Mouse (Mus musculus): ENCODE measurements at regions not wholly inside any gene's neighbourhood (a gene's known extent, or its start where the extent isn't known, plus 50 kb on each side); places are given as distances from the start of the nearest gene placed in this dataset.

GRCm38 (mm10) chr12:106128944-106129724, 119.1 kb downstream of the Vrk1 start:
- in situ Hi-C loops (cut with MboI; ENCODE audit: low pct_unique_long_range_greater_than_20kb in 1 of 2, low sequenced_read_pairs in 2 of 2, unreplicated experiment in 1 of 2): no loop called here

GRCm38 (mm10) chr12:106130071-106130676, 120.1 kb downstream of the Vrk1 start:
- in situ Hi-C loops (cut with MboI; ENCODE audit: low pct_unique_long_range_greater_than_20kb in 1 of 2, low sequenced_read_pairs in 2 of 2, unreplicated experiment in 1 of 2): no loop called here

DNA sequence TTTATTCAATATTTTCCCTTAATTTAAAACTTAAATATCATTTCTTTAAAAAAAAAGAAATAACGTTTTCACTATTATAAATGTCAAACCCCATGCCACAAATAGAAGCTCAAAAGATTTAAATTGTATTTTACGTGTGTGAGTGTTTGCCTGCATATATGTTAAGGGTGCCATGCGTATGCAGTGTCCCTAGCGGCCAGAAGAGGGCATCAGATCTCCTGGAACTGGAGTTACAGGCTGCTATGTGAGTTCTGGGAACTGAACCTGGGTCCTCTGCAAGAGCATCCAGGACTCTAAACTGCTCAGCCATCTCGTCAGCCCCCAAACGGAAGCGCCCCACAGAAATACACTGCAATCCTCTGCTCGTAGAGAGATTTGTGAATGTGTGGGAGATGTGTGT, 122.7 kb downstream of the Vrk1 start:
- in situ Hi-C loops (cut with MboI; ENCODE audit: low pct_unique_long_range_greater_than_20kb in 1 of 2, low sequenced_read_pairs in 2 of 2, unreplicated experiment in 1 of 2): no loop called here

- in situ Hi-C loops (cut with MboI; ENCODE audit: low pct_unique_long_range_greater_than_20kb in 1 of 2, low sequenced_read_pairs in 2 of 2, unreplicated experiment in 1 of 2): no loop called here
These were observed 128.4 kb downstream of the Vrk1 start for GRCm38 (mm10) chr12:106138466-106138865.

DNA sequence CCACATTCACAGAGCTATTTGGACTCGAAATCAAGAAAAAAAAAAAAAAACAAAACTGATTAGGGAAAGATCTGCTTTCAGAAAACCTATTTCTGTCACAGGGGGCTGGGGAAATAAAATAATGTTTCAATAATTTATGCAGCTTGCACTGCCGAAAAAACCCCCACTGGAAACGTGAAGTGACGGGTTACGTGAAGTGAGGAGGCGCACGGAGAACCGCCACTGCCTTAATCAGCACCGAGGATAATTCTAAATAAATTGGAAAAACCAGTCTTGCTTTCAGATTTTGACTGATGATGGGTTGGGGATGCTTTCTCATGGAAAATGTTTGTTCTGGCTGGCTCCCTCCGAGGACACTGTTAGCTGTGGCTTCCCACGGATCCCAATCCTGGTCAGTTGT, 129.5 kb downstream of the Vrk1 start:
- in situ Hi-C loops (cut with MboI; ENCODE audit: low pct_unique_long_range_greater_than_20kb in 1 of 2, low sequenced_read_pairs in 2 of 2, unreplicated experiment in 1 of 2): no loop called here

DNA sequence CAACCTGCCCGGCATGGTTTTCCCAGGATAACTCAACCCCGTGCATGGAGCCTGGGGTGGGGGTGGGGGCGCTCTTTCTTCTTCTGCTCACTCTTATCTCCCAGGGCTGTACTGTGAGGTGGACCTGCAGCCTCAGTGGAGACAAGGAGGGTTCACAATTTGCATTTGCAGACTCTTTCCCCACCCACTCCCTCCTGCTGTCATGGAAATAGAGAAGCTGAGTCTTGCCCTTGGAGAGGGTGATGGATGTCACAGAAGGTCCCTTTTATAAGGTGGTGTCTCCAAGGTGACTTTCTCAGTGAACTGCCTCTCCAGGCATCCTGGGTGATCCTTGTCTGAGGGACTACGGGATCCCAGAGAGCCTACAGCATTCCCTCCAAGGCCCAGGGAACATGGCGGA, 129.9 kb downstream of the Vrk1 start:
- in situ Hi-C loops (cut with MboI; ENCODE audit: low pct_unique_long_range_greater_than_20kb in 1 of 2, low sequenced_read_pairs in 2 of 2, unreplicated experiment in 1 of 2): no loop called here

DNA sequence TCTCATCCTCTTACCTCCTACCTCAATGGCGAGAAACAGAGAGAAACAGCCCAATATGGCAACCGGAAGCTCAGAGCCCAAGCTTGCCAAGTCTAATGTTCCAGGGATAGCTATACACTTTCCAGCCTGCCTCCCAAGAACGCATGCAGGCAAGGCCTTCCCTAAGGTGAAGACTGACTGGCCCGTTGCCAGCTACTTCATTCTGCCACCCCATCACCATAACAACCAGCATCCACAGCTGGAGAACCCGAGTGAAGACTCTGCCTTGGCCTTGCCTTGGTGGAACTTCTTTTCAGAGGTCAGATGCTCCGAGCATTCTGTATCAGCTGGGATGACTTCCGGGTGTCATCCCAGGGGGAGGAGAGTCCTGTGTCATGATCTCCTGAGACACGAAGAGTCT, 130.6 kb downstream of the Vrk1 start:
- in situ Hi-C loops (cut with MboI; ENCODE audit: low pct_unique_long_range_greater_than_20kb in 1 of 2, low sequenced_read_pairs in 2 of 2, unreplicated experiment in 1 of 2): no loop called here

GRCm38 (mm10) chr12:106143548-106143947, 133.5 kb downstream of the Vrk1 start:
- in situ Hi-C loops (cut with MboI; ENCODE audit: low pct_unique_long_range_greater_than_20kb in 1 of 2, low sequenced_read_pairs in 2 of 2, unreplicated experiment in 1 of 2): no loop called here

- in situ Hi-C loops (cut with MboI; ENCODE audit: low pct_unique_long_range_greater_than_20kb in 1 of 2, low sequenced_read_pairs in 2 of 2, unreplicated experiment in 1 of 2): no loop called here
These were observed 146.8 kb downstream of the Vrk1 start for GRCm38 (mm10) chr12:106156837-106157236.

DNA sequence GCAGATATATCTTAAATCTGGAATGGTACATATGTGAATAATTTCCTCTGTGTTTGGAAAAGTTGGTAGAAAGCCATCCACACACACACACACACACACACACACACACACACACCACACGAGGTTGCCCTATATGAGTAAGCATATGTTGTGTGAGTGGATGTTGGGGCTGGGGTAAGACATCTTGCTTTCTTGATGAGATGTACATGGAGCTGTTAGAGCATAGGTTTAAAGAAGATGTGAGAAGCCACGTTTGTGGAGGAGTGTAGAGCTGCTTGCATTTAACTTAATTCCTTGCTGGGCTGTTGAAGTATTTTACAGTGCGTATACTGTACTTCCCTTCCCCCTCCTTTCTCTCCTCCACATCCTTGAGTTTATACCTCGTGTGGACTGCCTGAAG, 147.8 kb downstream of the Vrk1 start:
- in situ Hi-C loops (cut with MboI; ENCODE audit: low pct_unique_long_range_greater_than_20kb in 1 of 2, low sequenced_read_pairs in 2 of 2, unreplicated experiment in 1 of 2): no loop called here

DNA sequence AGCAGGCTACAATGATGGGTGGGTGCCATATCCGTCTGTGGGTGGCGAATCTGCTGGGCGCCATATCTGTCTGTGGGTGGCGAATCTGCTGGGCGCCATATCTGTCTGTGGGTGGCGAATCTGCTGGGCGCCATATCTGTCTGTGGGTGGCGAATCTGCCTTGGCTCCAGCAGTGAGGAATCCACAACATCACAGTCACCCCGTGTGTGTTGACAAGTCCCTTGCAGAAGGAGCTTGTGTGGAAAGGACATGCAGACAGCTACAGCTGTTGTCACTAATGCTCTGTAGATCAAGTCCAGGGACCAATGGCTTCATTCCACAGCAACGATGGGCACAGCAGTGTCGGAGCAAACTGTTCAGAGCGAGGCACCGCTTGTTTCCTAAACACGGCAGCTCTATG, 148.6 kb downstream of the Vrk1 start:
- in situ Hi-C loops (cut with MboI; ENCODE audit: low pct_unique_long_range_greater_than_20kb in 1 of 2, low sequenced_read_pairs in 2 of 2, unreplicated experiment in 1 of 2): no loop called here

GRCm38 (mm10) chr12:106171301-106171700, 161.3 kb downstream of the Vrk1 start:
- in situ Hi-C loops (cut with MboI; ENCODE audit: low pct_unique_long_range_greater_than_20kb in 1 of 2, low sequenced_read_pairs in 2 of 2, unreplicated experiment in 1 of 2): no loop called here

DNA sequence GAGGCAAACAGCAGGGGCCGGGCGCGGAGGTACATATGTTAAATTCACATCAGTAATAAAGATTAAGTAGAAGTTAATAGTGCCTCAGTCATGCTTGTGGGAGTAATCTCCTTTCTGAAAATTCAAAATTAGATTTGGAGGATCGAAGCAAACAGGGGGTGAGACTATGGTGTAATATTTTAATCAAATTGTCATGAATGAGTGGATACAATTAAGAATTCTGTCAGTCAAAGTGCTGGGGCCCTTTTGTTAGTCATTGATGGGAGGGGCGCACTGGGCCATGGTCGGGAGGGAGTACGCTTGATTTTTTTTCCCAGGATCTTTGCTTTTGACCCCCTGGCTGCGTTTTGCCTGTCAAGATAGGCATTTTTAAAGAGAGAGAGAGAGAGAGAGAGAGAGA, 163.2 kb downstream of the Vrk1 start:
- in situ Hi-C loops (cut with MboI; ENCODE audit: low pct_unique_long_range_greater_than_20kb in 1 of 2, low sequenced_read_pairs in 2 of 2, unreplicated experiment in 1 of 2): no loop called here

DNA sequence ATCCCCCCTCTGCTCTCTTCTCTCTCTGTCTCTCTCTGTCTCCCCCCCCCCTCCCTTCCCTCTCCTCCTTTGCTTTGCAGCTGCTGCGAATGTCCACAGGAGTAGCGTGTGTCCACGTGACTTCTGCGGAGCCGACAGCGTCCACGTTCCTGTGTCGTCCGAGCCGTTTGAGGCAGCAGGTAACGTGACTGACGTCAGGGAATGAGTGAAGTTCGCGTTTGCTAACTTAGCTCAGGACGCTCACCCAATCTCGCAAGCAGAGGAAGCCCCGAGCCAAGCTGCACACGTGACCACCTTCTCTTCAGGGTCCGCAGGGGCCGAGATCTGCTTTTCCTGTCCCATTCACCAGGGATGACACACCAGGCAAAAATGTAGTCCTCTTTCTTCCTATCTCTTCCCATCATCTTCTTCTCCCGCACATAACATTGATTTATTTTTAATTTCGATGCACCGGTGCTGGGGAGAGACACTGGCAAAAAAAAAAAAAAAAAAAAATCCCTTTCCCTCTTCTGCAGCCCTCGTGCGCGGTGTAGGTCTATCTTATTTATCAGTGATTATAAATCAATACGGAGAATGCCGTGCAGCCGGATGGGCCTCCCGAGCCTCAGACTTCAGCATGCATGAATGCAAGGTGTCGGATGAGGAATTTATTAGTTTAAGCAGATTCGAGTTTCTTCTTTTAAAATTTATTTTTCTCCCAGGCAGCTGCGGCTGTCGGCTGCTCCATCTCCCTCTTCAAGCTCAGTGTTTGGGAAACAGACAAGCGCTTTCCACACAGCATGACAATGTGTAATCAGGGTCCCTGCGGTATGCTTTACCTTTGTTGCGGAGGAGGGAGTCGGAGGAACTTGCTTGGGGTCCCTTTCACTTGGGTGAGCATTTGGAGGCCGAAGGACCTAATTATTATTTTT, 164.3 kb downstream of the Vrk1 start:
- in situ Hi-C loops (cut with MboI; ENCODE audit: low pct_unique_long_range_greater_than_20kb in 1 of 2, low sequenced_read_pairs in 2 of 2, unreplicated experiment in 1 of 2): no loop called here

DNA sequence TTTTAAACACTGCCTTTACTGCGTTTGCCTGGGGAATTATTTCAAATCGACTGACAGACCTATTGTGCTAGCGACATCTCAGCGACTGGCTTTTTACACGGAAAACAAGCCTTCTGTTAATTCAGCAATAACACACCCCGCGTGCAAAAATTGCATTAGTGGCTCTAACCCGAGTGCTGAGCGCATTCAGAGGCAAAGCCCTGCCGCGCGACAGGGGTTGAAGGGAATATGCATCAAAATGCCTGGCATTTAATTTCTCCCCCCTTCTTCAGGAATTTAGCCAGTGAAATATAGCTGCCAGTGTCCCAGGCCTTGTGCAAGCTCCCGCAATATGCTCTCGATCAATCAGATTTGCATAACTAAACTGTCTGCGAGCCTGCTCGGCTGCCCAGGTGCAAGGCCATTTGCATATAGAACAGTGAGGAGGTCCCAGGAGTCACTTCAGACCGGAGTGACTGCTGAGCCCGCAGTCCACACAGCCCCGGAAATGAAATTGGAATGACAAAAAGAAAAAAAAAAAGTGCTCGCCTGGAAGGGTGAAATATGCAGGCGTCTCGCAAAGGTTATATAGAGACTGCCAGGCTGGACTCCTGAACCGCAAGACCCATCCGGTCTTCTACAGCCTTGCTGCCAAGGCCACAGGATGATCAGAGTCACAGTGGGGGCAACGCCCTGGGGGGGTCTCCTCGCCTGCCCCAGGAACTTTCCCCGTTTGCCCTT, 165.1 kb downstream of the Vrk1 start:
- in situ Hi-C loops (cut with MboI; ENCODE audit: low pct_unique_long_range_greater_than_20kb in 1 of 2, low sequenced_read_pairs in 2 of 2, unreplicated experiment in 1 of 2): no loop called here

DNA sequence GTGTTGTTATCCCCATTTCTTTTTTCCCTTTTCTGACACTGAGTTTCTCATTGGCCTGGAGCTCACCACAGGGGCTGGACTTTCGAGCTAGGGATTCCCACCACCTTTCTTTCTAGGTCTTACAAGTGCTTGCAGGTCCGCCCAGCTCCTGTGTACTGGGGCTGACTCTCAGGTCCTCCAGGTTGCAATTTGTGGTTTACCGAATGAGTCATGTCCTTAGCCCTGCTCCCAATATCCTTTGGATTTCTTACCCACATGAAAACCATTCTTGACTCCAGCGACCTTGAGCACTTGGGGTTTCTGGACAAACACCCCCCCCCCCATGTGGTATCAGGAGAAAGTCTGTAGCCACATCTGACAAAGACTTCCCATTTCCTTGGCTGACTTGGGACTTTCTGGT, 167.3 kb downstream of the Vrk1 start:
- in situ Hi-C loops (cut with MboI; ENCODE audit: low pct_unique_long_range_greater_than_20kb in 1 of 2, low sequenced_read_pairs in 2 of 2, unreplicated experiment in 1 of 2): no loop called here

DNA sequence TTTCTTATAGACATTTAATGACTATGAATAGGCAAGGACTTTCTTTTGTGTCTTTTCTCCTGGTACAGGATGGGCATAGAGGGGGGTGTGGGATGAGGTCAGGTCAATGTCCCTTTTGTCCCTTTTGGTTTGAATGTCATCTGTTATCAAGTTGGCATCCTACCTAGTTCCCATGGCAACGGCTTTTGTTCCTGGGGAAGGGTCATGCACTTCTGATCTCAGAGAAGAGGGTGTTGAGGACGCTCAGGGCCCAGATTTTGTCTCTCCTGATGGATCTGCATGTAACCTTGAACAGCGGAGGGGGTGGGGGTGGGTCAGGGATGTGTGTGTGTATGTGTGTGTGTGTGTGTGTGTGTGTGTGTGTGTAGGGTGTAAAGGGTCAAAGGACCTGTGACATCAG, 167.8 kb downstream of the Vrk1 start:
- in situ Hi-C loops (cut with MboI; ENCODE audit: low pct_unique_long_range_greater_than_20kb in 1 of 2, low sequenced_read_pairs in 2 of 2, unreplicated experiment in 1 of 2): no loop called here

DNA sequence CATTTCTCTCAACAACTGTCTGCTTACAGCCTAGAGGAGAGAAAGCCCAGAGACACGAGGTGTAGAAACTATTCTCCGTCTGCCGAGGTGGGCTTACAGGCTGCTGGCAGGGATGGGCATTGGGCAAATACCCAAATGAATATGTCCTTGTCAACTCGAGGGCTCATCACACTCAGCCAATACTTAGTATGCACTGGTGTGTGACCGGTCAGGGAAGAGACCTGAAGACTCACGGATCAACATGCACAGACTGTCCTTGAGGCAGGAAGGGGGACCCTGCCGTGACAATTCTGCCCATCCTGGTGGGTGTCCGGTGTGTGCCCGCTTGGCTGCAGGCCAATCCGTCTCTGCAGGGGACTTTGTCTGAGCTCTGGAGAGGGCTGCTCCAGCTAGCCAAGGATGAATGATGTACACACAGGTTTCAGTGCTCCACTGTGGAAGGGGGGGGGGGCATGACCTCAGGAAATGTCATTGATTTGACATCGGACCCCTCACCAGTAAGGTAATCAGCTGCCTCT, 168.7 kb downstream of the Vrk1 start:
- in situ Hi-C loops (cut with MboI; ENCODE audit: low pct_unique_long_range_greater_than_20kb in 1 of 2, low sequenced_read_pairs in 2 of 2, unreplicated experiment in 1 of 2): no loop called here

GRCm38 (mm10) chr12:106182923-106183322, 172.9 kb downstream of the Vrk1 start:
- in situ Hi-C loops (cut with MboI; ENCODE audit: low pct_unique_long_range_greater_than_20kb in 1 of 2, low sequenced_read_pairs in 2 of 2, unreplicated experiment in 1 of 2): no loop called here
